Mouse (Mus musculus) heart, embryonic 10.5 days (tissue): ENCODE results near the gene Nfkbiz. TPM values are rescaled to one million over a fixed set of nuclear protein-coding genes. Genes with fewer than 3 reads are reported as not detected.

Experiments used
- DNase-seq: peaks from one replicate; pipeline ENCODE4 v3.0.0-alpha.2; 2017; ENCODE audit warnings: low spot score
- H3K27ac ChIP-seq: fragments of 300-500 bp; sonication (generic); 2 replicates; pipeline ENCODE4 v1.5.1; 2016; ENCODE audit warnings: mild to moderate bottlenecking
- H3K27me3 ChIP-seq: fragments of 300-500 bp; sonication (generic); 2 replicates; pipeline ENCODE4 v1.6.1; 2016; ENCODE audit warnings: mild to moderate bottlenecking; ENCODE audit not compliant: poor library complexity, insufficient read depth, severe bottlenecking
- H3K36me3 ChIP-seq: fragments of 300-500 bp; sonication (generic); 2 replicates; pipeline ENCODE4 v1.6.1; 2016; ENCODE audit warnings: mild to moderate bottlenecking, moderate library complexity
- H3K4me1 ChIP-seq: fragments of 300-500 bp; sonication (generic); 2 replicates; pipeline ENCODE4 v1.6.1; 2016; ENCODE audit warnings: mild to moderate bottlenecking
- H3K4me3 ChIP-seq: fragments of 300-500 bp; sonication (generic); 2 replicates; pipeline ENCODE4 v1.5.1; 2016; ENCODE audit warnings: mild to moderate bottlenecking, moderate library complexity
- H3K9me3 ChIP-seq: fragments of 300-500 bp; sonication (generic); 2 replicates; pipeline ENCODE4 v1.6.1; 2016; ENCODE audit warnings: mild to moderate bottlenecking, moderate library complexity
- WGBS: fragments of 180-500 bp; shearing (Covaris S2); methylation state at CpG from one replicate; pipeline ENCODE4 v1.1.7; 2016; 5-methylcytosine and 5-hydroxymethylcytosine counted together
- polyA plus RNA-seq: library from polyadenylated mRNA; unstranded; fragments of >200 nt; fragmentation: Nextera tagmentation; extraction: Ambion mirVana; gene quantifications from 2 replicates; pipeline ENCODE4 v1.2.1, GENCODE M21; 2016

The Nfkbiz gene
- polyA plus RNA-seq, 1 experiment from 2014 or later = 3.1 TPM

- peaks cover 26% of the 10 kb centered on the region for H3K4me1 ChIP-seq
- WGBS = 40% methylated on average over 18 of the region's 18 CpGs
- no peaks in the 10 kb centered on the region for H3K27me3 ChIP-seq
- H3K9me3 ChIP-seq = no peaks in the 10 kb centered on the region
- no peak for DNase-seq
- peak overlapping the region; percentile 92 for H3K4me3 ChIP-seq
- H3K36me3 ChIP-seq = peaks cover 7% of the 10 kb centered on the region
- peak overlapping the region; percentile 94; the same call in 1 of the 2 replicates for H3K27ac ChIP-seq
These were observed 15.8 kb downstream of the Nfkbiz start for GRCm38 (mm10) chr16:55822741-55823397.

- under 1% methylated on average over 67 of the region's 67 CpGs for WGBS
- DNase-seq = peak; percentile 97
- Histone ChIP-seq H3K27me3 (no peaks in the 10 kb centered on the region), H3K36me3 (peaks cover 14% of the 10 kb centered on the region), H3K4me3 (peak overlapping the region; percentile 92), H3K9me3 (no peaks in the 10 kb centered on the region), H3K4me1 (peaks cover 26% of the 10 kb centered on the region), H3K27ac (peak overlapping the region; percentile 94)
These were observed 16.5 kb downstream of the Nfkbiz start for GRCm38 (mm10) chr16:55821997-55822740.

GRCm38 (mm10) chr16:55821571-55821981 lies 17.1 kb downstream of the Nfkbiz start:
- Histone ChIP-seq H3K4me1 (peaks cover 26% of the 10 kb centered on the region), H3K27ac (peak overlapping the region; percentile 94), H3K9me3 (no peaks in the 10 kb centered on the region), H3K36me3 (peaks cover 19% of the 10 kb centered on the region), H3K4me3 (peak overlapping the region; percentile 92), H3K27me3 (no peaks in the 10 kb centered on the region)
- DNase-seq = no peak
- WGBS = under 1% methylated on average over 40 of the region's 40 CpGs

GRCm38 (mm10) chr16:55820916-55821570 lies 17.7 kb downstream of the Nfkbiz start:
- DNase-seq = no peak
- Histone ChIP-seq H3K9me3 (no peaks in the 10 kb centered on the region), H3K36me3 (peaks cover 25% of the 10 kb centered on the region), H3K4me3 (peak overlapping the region; percentile 92), H3K27ac (peak overlapping the region; percentile 94), H3K4me1 (peaks cover 26% of the 10 kb centered on the region), H3K27me3 (no peaks in the 10 kb centered on the region)
- 23% methylated on average over 20 of the region's 20 CpGs for WGBS

GRCm38 (mm10) chr16:55820161-55820915 lies 18.4 kb downstream of the Nfkbiz start:
- Histone ChIP-seq H3K9me3 (no peaks in the 10 kb centered on the region), H3K27me3 (no peaks in the 10 kb centered on the region), H3K4me3 (peak overlapping the region; percentile 92), H3K27ac (peak overlapping the region; percentile 23; the same call in 1 of the 2 replicates), H3K4me1 (peaks cover 26% of the 10 kb centered on the region), H3K36me3 (peaks cover 32% of the 10 kb centered on the region)
- WGBS = 57% methylated on average over 13 of the region's 13 CpGs
- DNase-seq = no peak

- Histone ChIP-seq H3K9me3 (no peaks in the 10 kb centered on the region), H3K4me1 (peaks cover 26% of the 10 kb centered on the region), H3K4me3 (peak overlapping the region; percentile 92), H3K27me3 (no peaks in the 10 kb centered on the region), H3K27ac (0 out of 2 replicates have a peak overlapping the region, but pooled peaks have one; percentile 30), H3K36me3 (peaks cover 41% of the 10 kb centered on the region)
- WGBS = 73% methylated on average over 15 of the region's 15 CpGs
- DNase-seq = no peak
These were observed 19.4 kb downstream of the Nfkbiz start for GRCm38 (mm10) chr16:55819186-55819861.

GRCm38 (mm10) chr16:55817717-55818515 lies 20.8 kb downstream of the Nfkbiz start:
- H3K27ac ChIP-seq = no peak overlapping the region
- peaks cover 13% of the 10 kb centered on the region for H3K4me1 ChIP-seq
- H3K4me3 ChIP-seq = no peak overlapping the region
- no peak for DNase-seq
- H3K9me3 ChIP-seq = no peaks in the 10 kb centered on the region
- peaks cover 54% of the 10 kb centered on the region for H3K36me3 ChIP-seq
- H3K27me3 ChIP-seq = no peaks in the 10 kb centered on the region
- WGBS = 93% methylated on average over 28 of the region's 28 CpGs

GRCm38 (mm10) chr16:55816202-55816941 lies 22.3 kb downstream of the Nfkbiz start:
- Histone ChIP-seq H3K36me3 (peaks cover 66% of the 10 kb centered on the region), H3K4me3 (no peak overlapping the region), H3K27ac (no peak overlapping the region), H3K4me1 (peaks cover 11% of the 10 kb centered on the region), H3K27me3 (no peaks in the 10 kb centered on the region), H3K9me3 (no peaks in the 10 kb centered on the region)
- WGBS = 95% methylated on average over 13 of the region's 13 CpGs
- DNase-seq = no peak

GRCm38 (mm10) chr16:55815466-55815865 lies 23.2 kb downstream of the Nfkbiz start:
- peaks cover 11% of the 10 kb centered on the region for H3K4me1 ChIP-seq
- no peaks in the 10 kb centered on the region for H3K27me3 ChIP-seq
- peaks cover 70% of the 10 kb centered on the region for H3K36me3 ChIP-seq
- 81% methylated on average over 14 of the region's 14 CpGs for WGBS
- no peak for DNase-seq
- no peak overlapping the region for H3K27ac ChIP-seq
- no peak overlapping the region for H3K4me3 ChIP-seq
- H3K9me3 ChIP-seq = no peaks in the 10 kb centered on the region

GRCm38 (mm10) chr16:55814686-55815085 lies 24.0 kb downstream of the Nfkbiz start:
- Histone ChIP-seq H3K27me3 (no peaks in the 10 kb centered on the region), H3K4me3 (no peak overlapping the region), H3K4me1 (peaks cover 7% of the 10 kb centered on the region), H3K9me3 (no peaks in the 10 kb centered on the region), H3K27ac (no peak overlapping the region), H3K36me3 (peaks cover 74% of the 10 kb centered on the region)
- no peak for DNase-seq
- 91% methylated on average over 6 of the region's 6 CpGs for WGBS

GRCm38 (mm10) chr16:55813916-55814315 lies 24.8 kb downstream of the Nfkbiz start:
- Histone ChIP-seq H3K9me3 (no peaks in the 10 kb centered on the region), H3K27me3 (no peaks in the 10 kb centered on the region), H3K4me1 (no peaks in the 10 kb centered on the region), H3K36me3 (peaks cover 74% of the 10 kb centered on the region), H3K27ac (no peak overlapping the region), H3K4me3 (no peak overlapping the region)
- 87% methylated on average over 15 of the region's 15 CpGs for WGBS
- DNase-seq = no peak
